Mouse (Mus musculus) intestine, embryonic 14.5 days (tissue): Measurements from ENCODE around the gene Ube2c. TPM values are rescaled to one million over a fixed set of nuclear protein-coding genes. Genes with fewer than 3 reads are reported as not detected.

ENCODE experiments used
- ATAC-seq: fragments of 200-750 bp; cut with Nextera tagmentation; replicated peaks from 2 replicates; pipeline ENCODE4 v1.8.0; 2017; ENCODE audit warnings: low read depth, moderate number of reproducible peaks, moderate TSS enrichment, moderate library complexity; ENCODE audit not compliant: low FRiP score, low TSS enrichment
- DNase-seq: peaks from one replicate; pipeline ENCODE4 v3.0.0-alpha.2; 2018; ENCODE audit warnings: low spot score
- H3K27ac ChIP-seq: fragments of 300-500 bp; sonication (generic); 2 replicates; pipeline ENCODE4 v1.5.1; 2014; ENCODE audit warnings: low read depth, mild to moderate bottlenecking, control low read depth
- H3K27me3 ChIP-seq: fragments of 300-500 bp; sonication (generic); replicated peaks from 2 replicates; pipeline ENCODE4 v1.6.1; 2014; ENCODE audit warnings: low read length, control low read depth; ENCODE audit not compliant: control insufficient read depth, insufficient read depth
- H3K36me3 ChIP-seq: fragments of 300-500 bp; sonication (generic); 2 replicates; pipeline ENCODE4 v1.6.1; 2014; ENCODE audit warnings: low read length, control low read depth; ENCODE audit not compliant: control insufficient read depth, insufficient read depth
- H3K4me1 ChIP-seq: fragments of 300-500 bp; sonication (generic); replicated peaks from 2 replicates; pipeline ENCODE4 v1.6.1; 2014; ENCODE audit warnings: low read length, control low read depth, mixed read lengths; ENCODE audit not compliant: control insufficient read depth, insufficient read depth
- H3K4me2 ChIP-seq: fragments of 300-500 bp; sonication (generic); 2 replicates; pipeline ENCODE4 v1.6.1; 2014; ENCODE audit warnings: low read length
- H3K4me3 ChIP-seq: fragments of 300-500 bp; sonication (generic); 2 replicates; pipeline ENCODE4 v1.5.1; 2014; ENCODE audit warnings: low read depth, low read length, control low read depth, mixed read lengths
- H3K9ac ChIP-seq: fragments of 300-500 bp; sonication (generic); 2 replicates; pipeline ENCODE4 v1.6.1; 2014; ENCODE audit warnings: mild to moderate bottlenecking, low read length
- H3K9me3 ChIP-seq: fragments of 300-500 bp; sonication (generic); 2 replicates; pipeline ENCODE4 v1.6.1; 2016; ENCODE audit warnings: low read length, control low read depth; ENCODE audit not compliant: control insufficient read depth
- WGBS: fragments of 180-500 bp; shearing (Covaris S2); extraction: QIAGEN DNeasy Blood & Tissue Kit; methylation state at CpG from one replicate; pipeline ENCODE4 v1.1.7; 2014; 5-methylcytosine and 5-hydroxymethylcytosine counted together
- polyA plus RNA-seq: library from polyadenylated mRNA; unstranded; fragments of >200 nt; fragmentation: Nextera tagmentation; extraction: Ambion mirVana; gene quantifications from 2 replicates; pipeline ENCODE4 v1.2.1, GENCODE M21; 2014

Ube2c gene
- polyA plus RNA-seq, 1 experiment from 2014 or later: 462 TPM

GRCm38 (mm10) chr2:164787779-164788178 lies 18.1 kb downstream of the Ube2c start:
- Histone ChIP-seq H3K4me1 (peaks cover 13% of the 10 kb centered on the region), H3K4me3 (no peak overlapping the region), H3K9me3 (no peaks in the 10 kb centered on the region), H3K27ac (no peak overlapping the region), H3K9ac (no peak overlapping the region), H3K27me3 (no peaks in the 10 kb centered on the region), H3K4me2 (no peak overlapping the region), H3K36me3 (peaks cover 35% of the 10 kb centered on the region)
- ATAC-seq: no peak
- DNase-seq: no peak
- WGBS: 85% methylated on average over 10 of the region's 10 CpGs

- Histone ChIP-seq H3K36me3 (peaks cover 41% of the 10 kb centered on the region), H3K4me3 (no peak overlapping the region), H3K4me1 (peaks cover 13% of the 10 kb centered on the region), H3K27me3 (no peaks in the 10 kb centered on the region), H3K4me2 (no peak overlapping the region), H3K9ac (no peak overlapping the region), H3K27ac (no peak overlapping the region), H3K9me3 (no peaks in the 10 kb centered on the region)
- no peak for DNase-seq
- no peak for ATAC-seq
- WGBS: 51% methylated on average over 4 of the region's 4 CpGs
Measured at GRCm38 (mm10) chr2:164788411-164788810, 18.7 kb downstream of the Ube2c start.

- Histone ChIP-seq H3K4me2 (no peak overlapping the region), H3K27ac (no peak overlapping the region), H3K27me3 (no peaks in the 10 kb centered on the region), H3K4me3 (no peak overlapping the region), H3K9ac (no peak overlapping the region), H3K9me3 (no peaks in the 10 kb centered on the region), H3K4me1 (peaks cover 8% of the 10 kb centered on the region), H3K36me3 (peaks cover 57% of the 10 kb centered on the region)
- WGBS: 71% methylated on average over 4 of the region's 4 CpGs
- no peak for ATAC-seq
- DNase-seq: no peak
Measured at GRCm38 (mm10) chr2:164790451-164790850, 20.8 kb downstream of the Ube2c start.

- Histone ChIP-seq H3K4me2 (no peak overlapping the region), H3K27me3 (no peaks in the 10 kb centered on the region), H3K9ac (no peak overlapping the region), H3K36me3 (peaks cover 71% of the 10 kb centered on the region), H3K4me1 (peaks cover 4% of the 10 kb centered on the region), H3K9me3 (no peaks in the 10 kb centered on the region), H3K4me3 (no peak overlapping the region), H3K27ac (no peak overlapping the region)
- no peak for DNase-seq
- ATAC-seq: no peak
- WGBS: 91% methylated on average over 18 of the region's 18 CpGs
Measured at GRCm38 (mm10) chr2:164791841-164792261, 22.2 kb downstream of the Ube2c start.

- Histone ChIP-seq H3K9ac (no peak overlapping the region), H3K4me3 (no peak overlapping the region), H3K36me3 (peaks cover 73% of the 10 kb centered on the region), H3K27me3 (no peaks in the 10 kb centered on the region), H3K4me2 (no peak overlapping the region), H3K4me1 (no peaks in the 10 kb centered on the region), H3K9me3 (no peaks in the 10 kb centered on the region), H3K27ac (no peak overlapping the region)
- ATAC-seq (no peak), DNase-seq (no peak)
- WGBS: 90% methylated on average over 12 of the region's 12 CpGs
Measured at GRCm38 (mm10) chr2:164792400-164793190, 22.9 kb downstream of the Ube2c start.

- ATAC-seq (no peak), DNase-seq (peak; percentile 74)
Measured at GRCm38 (mm10) chr2:164793236-164793635, 23.5 kb downstream of the Ube2c start.

GRCm38 (mm10) chr2:164793772-164794171 lies 24.1 kb downstream of the Ube2c start:
- H3K27ac ChIP-seq: no peak overlapping the region
- H3K9me3 ChIP-seq: no peaks in the 10 kb centered on the region
- H3K4me3 ChIP-seq: no peak overlapping the region
- H3K36me3 ChIP-seq: peaks cover 79% of the 10 kb centered on the region
- no peak overlapping the region for H3K9ac ChIP-seq
- no peaks in the 10 kb centered on the region for H3K4me1 ChIP-seq
- no peaks in the 10 kb centered on the region for H3K27me3 ChIP-seq
- 94% methylated on average over 2 of the region's 2 CpGs for WGBS
- DNase-seq (no peak), ATAC-seq (no peak)
- H3K4me2 ChIP-seq: no peak overlapping the region

More at GRCm38 (mm10) chr2:164793236-164793635, 23.5 kb downstream of the Ube2c start:
- Histone ChIP-seq H3K27ac (no peak overlapping the region), H3K4me1 (no peaks in the 10 kb centered on the region), H3K4me2 (no peak overlapping the region), H3K9ac (no peak overlapping the region), H3K27me3 (no peaks in the 10 kb centered on the region), H3K36me3 (peaks cover 78% of the 10 kb centered on the region), H3K9me3 (no peaks in the 10 kb centered on the region), H3K4me3 (no peak overlapping the region)
- WGBS: 75% methylated on average over 3 of the region's 3 CpGs

GRCm38 (mm10) chr2:164794293-164794692 lies 24.6 kb downstream of the Ube2c start:
- 32% methylated on average over 5 of the region's 5 CpGs for WGBS
- Histone ChIP-seq H3K36me3 (peaks cover 76% of the 10 kb centered on the region), H3K4me2 (no peak overlapping the region), H3K4me3 (no peak overlapping the region), H3K4me1 (no peaks in the 10 kb centered on the region), H3K27ac (no peak overlapping the region), H3K9ac (no peak overlapping the region), H3K9me3 (no peaks in the 10 kb centered on the region), H3K27me3 (no peaks in the 10 kb centered on the region)
- peak; percentile 24; the same call in 1 of the 2 replicates for ATAC-seq
- peak; percentile 85 for DNase-seq

GRCm38 (mm10) chr2:164795868-164796267 lies 26.2 kb downstream of the Ube2c start:
- H3K4me2 ChIP-seq: no peak overlapping the region
- H3K4me3 ChIP-seq: no peak overlapping the region
- DNase-seq (no peak), ATAC-seq (no peak)
- H3K4me1 ChIP-seq: no peaks in the 10 kb centered on the region
- peaks cover 76% of the 10 kb centered on the region for H3K36me3 ChIP-seq
- no peaks in the 10 kb centered on the region for H3K9me3 ChIP-seq
- 80% methylated on average over 4 of the region's 4 CpGs for WGBS
- no peaks in the 10 kb centered on the region for H3K27me3 ChIP-seq
- H3K27ac ChIP-seq: no peak overlapping the region
- no peak overlapping the region for H3K9ac ChIP-seq
